Mouse (Mus musculus): ENCODE measurements at regions not wholly inside any gene's neighbourhood (a gene's known extent, or its start where the extent isn't known, plus 50 kb on each side); places are given as distances from the start of the nearest gene placed in this dataset.

DNA sequence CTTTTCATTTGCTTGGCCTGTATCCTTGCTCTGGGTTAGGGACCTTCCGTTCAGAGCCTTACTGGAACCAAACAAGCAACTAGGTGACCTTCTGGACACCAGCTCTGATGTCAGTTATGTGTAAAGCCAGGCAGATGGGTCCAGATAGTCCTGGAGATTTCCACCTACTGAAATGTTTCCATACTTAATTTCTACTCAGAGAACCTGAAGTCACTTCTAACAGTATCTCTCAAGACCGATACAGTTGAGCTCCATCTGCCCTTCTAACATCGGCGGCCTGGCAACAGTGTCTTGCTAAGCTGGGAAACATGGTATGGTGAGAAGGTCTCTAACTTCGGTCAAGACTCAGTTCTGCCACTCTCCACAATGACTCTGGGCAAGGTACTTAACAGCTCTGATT lies 189.7 kb upstream of the Rgma start:
- TF ChIP-seq CTCF (IDR thresholded peaks at IDR 0.05) = no peak
- TF ChIP-seq EP300 (IDR thresholded peaks at IDR 0.05) = no peak
